Mouse (Mus musculus) olfactory bulb, adult 2 months (tissue): ENCODE data around the gene Smoc1. TPM values are rescaled to one million over a fixed set of nuclear protein-coding genes. Genes with fewer than 3 reads are reported as not detected.

ENCODE experiments used
- H3K27ac ChIP-seq: fragments of 200-500 bp; 2 replicates; pipeline ENCODE4 v1.5.1; 2012; ENCODE audit warnings: low read depth, low read length; ENCODE audit not compliant: insufficient read depth
- H3K4me1 ChIP-seq: fragments of 200-500 bp; 2 replicates; pipeline ENCODE4 v1.6.1; 2012; ENCODE audit warnings: low read length; ENCODE audit not compliant: control insufficient read depth, insufficient read depth
- H3K4me3 ChIP-seq: fragments of 200-500 bp; 2 replicates; pipeline ENCODE4 v1.5.1; 2012; ENCODE audit warnings: mild to moderate bottlenecking, low read depth, low read length, moderate library complexity; ENCODE audit not compliant: insufficient read depth
- CTCF ChIP-seq: fragments of 200-500 bp; IDR thresholded peaks from 2 replicates; pipeline ENCODE4 v1.5.1; 2012; ENCODE audit warnings: low read depth, mild to moderate bottlenecking, low read length, moderate library complexity; ENCODE audit not compliant: insufficient read depth
- POLR2A ChIP-seq: fragments of 200-500 bp; IDR thresholded peaks from 2 replicates; pipeline ENCODE4 v1.6.1; 2012; ENCODE audit warnings: mild to moderate bottlenecking, low read depth, low read length, moderate library complexity; ENCODE audit not compliant: insufficient read depth
- WGBS: fragments of 180-500 bp; shearing (Covaris S2); methylation state at CpG from one replicate; pipeline ENCODE4 v1.1.7; 2018; 5-methylcytosine and 5-hydroxymethylcytosine counted together
- polyA plus RNA-seq: library from polyadenylated mRNA; stranded (reverse); fragments of >200 nt; gene quantifications from 2 replicates; pipeline ENCODE4 v1.2.4, GENCODE M21; 2012; ENCODE audit warnings: low replicate concordance; ENCODE audit not compliant: missing spikeins, insufficient read depth, insufficient read length

The Smoc1 gene
- polyA plus RNA-seq, 1 experiment = not detected

- TF ChIP-seq POLR2A (no peak), CTCF (no peak)
- WGBS = 50% methylated on average over 10 of the region's 10 CpGs
- H3K27ac ChIP-seq = no peak overlapping the region
- H3K4me3 ChIP-seq = no peak overlapping the region
- H3K4me1 ChIP-seq = peaks cover 20% of the 10 kb centered on the region
These were observed 120.0 kb downstream of the Smoc1 start for GRCm38 (mm10) chr12:81146417-81147180.

GRCm38 (mm10) chr12:81147956-81148355 is 121.3 kb downstream of the Smoc1 start:
- Histone ChIP-seq H3K27ac (no peak overlapping the region), H3K4me1 (peaks cover 12% of the 10 kb centered on the region), H3K4me3 (no peak overlapping the region)
- TF ChIP-seq POLR2A = no peak
- no peak for TF ChIP-seq CTCF
- WGBS = 96% methylated on average over 6 of the region's 6 CpGs

- H3K4me3 ChIP-seq = no peak overlapping the region
- no peak for TF ChIP-seq CTCF
- TF ChIP-seq POLR2A = no peak
- 60% methylated on average over 5 of the region's 5 CpGs for WGBS
These were observed 124.3 kb downstream of the Smoc1 start for GRCm38 (mm10) chr12:81150917-81151316.

GRCm38 (mm10) chr12:81152082-81152481 is 125.5 kb downstream of the Smoc1 start:
- Histone ChIP-seq H3K27ac (no peak overlapping the region), H3K4me3 (no peak overlapping the region), H3K4me1 (peaks cover 5% of the 10 kb centered on the region; the same call in 1 of the 2 replicates)
- no peak for TF ChIP-seq CTCF
- no peak for TF ChIP-seq POLR2A
- WGBS = 45% methylated on average over 2 of the region's 2 CpGs

More at GRCm38 (mm10) chr12:81150917-81151316, 124.3 kb downstream of the Smoc1 start:
- H3K4me1 ChIP-seq = peaks cover 7% of the 10 kb centered on the region
- no peak overlapping the region for H3K27ac ChIP-seq

- 86% methylated on average over 6 of the region's 6 CpGs for WGBS
- Histone ChIP-seq H3K4me3 (no peak overlapping the region), H3K4me1 (peaks cover 10% of the 10 kb centered on the region), H3K27ac (no peak overlapping the region)
- no peak for TF ChIP-seq CTCF
- no peak for TF ChIP-seq POLR2A
These were observed 129.1 kb downstream of the Smoc1 start for GRCm38 (mm10) chr12:81155675-81156074.

- no peak for TF ChIP-seq CTCF
- no peak for TF ChIP-seq POLR2A
- Histone ChIP-seq H3K4me1 (peaks cover 8% of the 10 kb centered on the region), H3K27ac (no peak overlapping the region), H3K4me3 (no peak overlapping the region)
- 64% methylated on average over 8 of the region's 8 CpGs for WGBS
These were observed 130.2 kb downstream of the Smoc1 start for GRCm38 (mm10) chr12:81156841-81157240.

- Histone ChIP-seq H3K4me1 (peaks cover 8% of the 10 kb centered on the region), H3K4me3 (no peak overlapping the region), H3K27ac (no peak overlapping the region)
- TF ChIP-seq CTCF (no peak), POLR2A (no peak)
- WGBS = 87% methylated on average over 2 of the region's 2 CpGs
These were observed 133.3 kb downstream of the Smoc1 start for GRCm38 (mm10) chr12:81159947-81160346.

- H3K4me3 ChIP-seq = no peak overlapping the region
- no peak overlapping the region for H3K27ac ChIP-seq
- TF ChIP-seq POLR2A = no peak
- WGBS = 88% methylated on average over 3 of the region's 3 CpGs
- H3K4me1 ChIP-seq = peaks cover 8% of the 10 kb centered on the region
These were observed 133.8 kb downstream of the Smoc1 start for GRCm38 (mm10) chr12:81160425-81160824.

GRCm38 (mm10) chr12:81160831-81161230 is 134.2 kb downstream of the Smoc1 start:
- TF ChIP-seq POLR2A (no peak), CTCF (no peak)
- Histone ChIP-seq H3K27ac (no peak overlapping the region), H3K4me3 (no peak overlapping the region), H3K4me1 (peaks cover 8% of the 10 kb centered on the region)
- WGBS = 66% methylated on average over 5 of the region's 5 CpGs
